Mouse (Mus musculus): ENCODE results near the gene Treml4. TPM values are rescaled to one million over a fixed set of nuclear protein-coding genes. Genes with fewer than 3 reads are reported as not detected.

Gene Treml4
- polyA plus RNA-seq, 1 experiment from 2014 or later = 0.43 TPM

DNA sequence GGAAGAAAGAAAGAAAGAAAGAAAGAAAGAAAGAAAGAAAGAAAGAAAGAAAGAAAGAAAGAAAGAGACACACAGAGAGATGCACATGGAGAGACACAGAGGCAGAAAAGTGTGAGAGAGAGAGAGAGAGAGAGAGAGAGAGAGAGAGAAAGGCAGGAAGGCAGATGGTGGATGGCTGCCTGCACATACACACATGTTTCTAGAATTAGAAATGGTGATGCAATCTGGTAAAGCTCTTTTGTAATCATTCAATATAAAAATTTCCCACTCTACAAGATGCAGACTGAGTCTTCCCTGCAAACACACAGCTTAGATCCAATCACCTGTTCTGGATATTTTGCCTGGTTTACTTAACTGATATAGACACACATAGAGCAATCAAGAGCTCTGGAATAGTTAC is 15.1 kb upstream of the Treml4 start:
- no peaks in the 10 kb centered on the region for H3K4me1 ChIP-seq (ENCODE audit: control insufficient read depth, insufficient read depth, low read length)
- no peaks in the 10 kb centered on the region for H3K9me3 ChIP-seq (ENCODE audit: control insufficient read depth, low read length)
- H3K27ac ChIP-seq (ENCODE audit: low read depth, low read length) = no peak overlapping the region
- no peak overlapping the region for H3K4me3 ChIP-seq (ENCODE audit: low read length)
- no peak for ATAC-seq (ENCODE audit: low FRiP score, low TSS enrichment)
- no peaks in the 10 kb centered on the region for H3K27me3 ChIP-seq (ENCODE audit: control insufficient read depth, insufficient read depth, low read length)
- H3K9ac ChIP-seq (ENCODE audit: low read depth, low read length) = no peak overlapping the region
- H3K36me3 ChIP-seq (ENCODE audit: control insufficient read depth, insufficient read depth, low read length) = no peaks in the 10 kb centered on the region
- no peak overlapping the region for H3K4me2 ChIP-seq (replicated peaks; ENCODE audit: low read depth, low read length)

GRCm38 (mm10) chr17:48249501-48249900 is 14.6 kb upstream of the Treml4 start:
- Histone ChIP-seq H3K4me3 (ENCODE audit: low read length) (no peak overlapping the region), H3K27me3 (ENCODE audit: control insufficient read depth, insufficient read depth, low read length) (no peaks in the 10 kb centered on the region), H3K36me3 (ENCODE audit: control insufficient read depth, insufficient read depth, low read length) (no peaks in the 10 kb centered on the region), H3K9ac (ENCODE audit: low read depth, low read length) (no peak overlapping the region), H3K4me1 (ENCODE audit: control insufficient read depth, insufficient read depth, low read length) (no peaks in the 10 kb centered on the region), H3K27ac (ENCODE audit: low read depth, low read length) (no peak overlapping the region), H3K9me3 (ENCODE audit: control insufficient read depth, low read length) (no peaks in the 10 kb centered on the region), H3K4me2 (replicated peaks; ENCODE audit: low read depth, low read length) (no peak overlapping the region)
- no peak for ATAC-seq (ENCODE audit: low FRiP score, low TSS enrichment)
- 86% methylated on average over 11 of the region's 11 CpGs for WGBS

GRCm38 (mm10) chr17:48250631-48251030 is 13.5 kb upstream of the Treml4 start:
- Histone ChIP-seq H3K4me2 (replicated peaks; ENCODE audit: low read depth, low read length) (no peak overlapping the region), H3K36me3 (ENCODE audit: control insufficient read depth, insufficient read depth, low read length) (no peaks in the 10 kb centered on the region), H3K27ac (ENCODE audit: low read depth, low read length) (no peak overlapping the region), H3K4me3 (ENCODE audit: low read length) (no peak overlapping the region), H3K27me3 (ENCODE audit: control insufficient read depth, insufficient read depth, low read length) (no peaks in the 10 kb centered on the region), H3K9me3 (ENCODE audit: control insufficient read depth, low read length) (no peaks in the 10 kb centered on the region), H3K4me1 (ENCODE audit: control insufficient read depth, insufficient read depth, low read length) (no peaks in the 10 kb centered on the region), H3K9ac (ENCODE audit: low read depth, low read length) (no peak overlapping the region)
- no peak for ATAC-seq (ENCODE audit: low FRiP score, low TSS enrichment)
- 87% methylated on average over 7 of the region's 7 CpGs for WGBS

DNA sequence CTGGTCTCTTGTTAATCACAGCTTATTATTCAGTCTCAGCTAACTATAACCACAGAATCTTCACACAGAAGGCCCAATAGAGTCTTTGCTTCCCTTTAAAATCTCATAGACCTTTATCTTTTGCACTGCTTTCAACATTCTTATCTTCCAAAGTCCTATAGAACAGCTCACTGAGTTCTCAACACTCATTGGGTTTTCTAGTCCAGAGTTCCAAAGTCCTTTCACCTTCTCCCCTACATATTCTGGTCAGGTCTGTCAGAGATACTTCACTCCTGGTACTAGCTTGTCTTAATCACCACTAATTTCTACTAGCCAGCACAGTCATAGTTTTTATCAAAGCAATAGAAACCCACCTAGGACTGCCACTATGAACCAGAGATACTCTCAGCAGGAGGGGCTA is 7.5 kb upstream of the Treml4 start:
- Histone ChIP-seq H3K4me2 (replicated peaks; ENCODE audit: low read depth, low read length) (no peak overlapping the region), H3K4me3 (ENCODE audit: low read length) (no peak overlapping the region), H3K9ac (ENCODE audit: low read depth, low read length) (no peak overlapping the region), H3K4me1 (ENCODE audit: control insufficient read depth, insufficient read depth, low read length) (no peaks in the 10 kb centered on the region), H3K9me3 (ENCODE audit: control insufficient read depth, low read length) (peaks cover 8% of the 10 kb centered on the region; the same call in 1 of the 2 replicates), H3K36me3 (ENCODE audit: control insufficient read depth, insufficient read depth, low read length) (no peaks in the 10 kb centered on the region), H3K27ac (ENCODE audit: low read depth, low read length) (no peak overlapping the region), H3K27me3 (ENCODE audit: control insufficient read depth, insufficient read depth, low read length) (no peaks in the 10 kb centered on the region)
- no peak for ATAC-seq (ENCODE audit: low FRiP score, low TSS enrichment)

- Histone ChIP-seq H3K9me3 (ENCODE audit: control insufficient read depth, low read length) (peaks cover 8% of the 10 kb centered on the region; the same call in 1 of the 2 replicates), H3K4me1 (ENCODE audit: control insufficient read depth, insufficient read depth, low read length) (no peaks in the 10 kb centered on the region), H3K4me3 (ENCODE audit: low read length) (no peak overlapping the region), H3K4me2 (replicated peaks; ENCODE audit: low read depth, low read length) (no peak overlapping the region), H3K27ac (ENCODE audit: low read depth, low read length) (no peak overlapping the region), H3K9ac (ENCODE audit: low read depth, low read length) (no peak overlapping the region), H3K27me3 (ENCODE audit: control insufficient read depth, insufficient read depth, low read length) (no peaks in the 10 kb centered on the region), H3K36me3 (ENCODE audit: control insufficient read depth, insufficient read depth, low read length) (no peaks in the 10 kb centered on the region)
- no peak for ATAC-seq (ENCODE audit: low FRiP score, low TSS enrichment)
- WGBS = 80% methylated on average over 2 of the region's 2 CpGs
Observed at GRCm38 (mm10) chr17:48261868-48262267, 2.2 kb upstream of the Treml4 start.

GRCm38 (mm10) chr17:48264662-48265061 is 567 bp downstream of the Treml4 start:
- H3K27me3 ChIP-seq (ENCODE audit: control insufficient read depth, insufficient read depth, low read length) = no peaks in the 10 kb centered on the region
- H3K27ac ChIP-seq (ENCODE audit: low read depth, low read length) = no peak overlapping the region
- no peak overlapping the region for H3K9ac ChIP-seq (ENCODE audit: low read depth, low read length)
- no peak for ATAC-seq (ENCODE audit: low FRiP score, low TSS enrichment)
- peaks cover 4% of the 10 kb centered on the region; the same call in 1 of the 2 replicates for H3K9me3 ChIP-seq (ENCODE audit: control insufficient read depth, low read length)
- whole genome bisulfite sequencing = 92% methylated on average over 7 of the region's 7 CpGs
- no peak overlapping the region for H3K4me2 ChIP-seq (replicated peaks; ENCODE audit: low read depth, low read length)
- H3K4me3 ChIP-seq (ENCODE audit: low read length) = no peak overlapping the region
- H3K36me3 ChIP-seq (ENCODE audit: control insufficient read depth, insufficient read depth, low read length) = no peaks in the 10 kb centered on the region
- H3K4me1 ChIP-seq (ENCODE audit: control insufficient read depth, insufficient read depth, low read length) = no peaks in the 10 kb centered on the region

DNA sequence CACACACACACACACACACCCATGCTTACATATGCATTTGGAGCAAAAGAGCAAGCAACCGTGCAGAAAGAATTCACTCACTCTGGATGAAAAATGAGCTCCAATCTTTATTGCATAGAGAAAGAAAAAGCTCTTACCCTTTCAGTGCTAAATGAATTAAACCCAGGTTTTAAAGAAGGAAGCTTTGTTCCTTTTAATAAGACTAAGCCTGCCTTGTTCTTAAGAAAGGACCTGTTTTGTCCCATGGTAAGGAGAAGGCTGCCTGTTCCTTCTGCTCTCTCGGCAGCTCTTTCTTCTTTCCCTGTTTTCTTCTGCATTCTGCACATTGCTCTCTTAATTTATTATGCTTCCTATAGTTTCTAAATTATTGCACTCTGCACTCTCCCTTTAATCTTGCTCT is 2.0 kb downstream of the Treml4 start:
- no peaks in the 10 kb centered on the region for H3K4me1 ChIP-seq (ENCODE audit: control insufficient read depth, insufficient read depth, low read length)
- no peak overlapping the region for H3K9ac ChIP-seq (ENCODE audit: low read depth, low read length)
- 6% methylated on average over 2 of the region's 2 CpGs for WGBS
- H3K27me3 ChIP-seq (ENCODE audit: control insufficient read depth, insufficient read depth, low read length) = no peaks in the 10 kb centered on the region
- H3K9me3 ChIP-seq (ENCODE audit: control insufficient read depth, low read length) = no peaks in the 10 kb centered on the region
- H3K36me3 ChIP-seq (ENCODE audit: control insufficient read depth, insufficient read depth, low read length) = no peaks in the 10 kb centered on the region
- no peak for ATAC-seq (ENCODE audit: low FRiP score, low TSS enrichment)
- no peak overlapping the region for H3K4me2 ChIP-seq (replicated peaks; ENCODE audit: low read depth, low read length)
- H3K27ac ChIP-seq (ENCODE audit: low read depth, low read length) = no peak overlapping the region
- no peak overlapping the region for H3K4me3 ChIP-seq (ENCODE audit: low read length)

- Histone ChIP-seq H3K36me3 (ENCODE audit: control insufficient read depth, insufficient read depth, low read length) (no peaks in the 10 kb centered on the region), H3K4me3 (ENCODE audit: low read length) (no peak overlapping the region), H3K9me3 (ENCODE audit: control insufficient read depth, low read length) (no peaks in the 10 kb centered on the region), H3K9ac (ENCODE audit: low read depth, low read length) (no peak overlapping the region), H3K27ac (ENCODE audit: low read depth, low read length) (no peak overlapping the region), H3K4me2 (replicated peaks; ENCODE audit: low read depth, low read length) (no peak overlapping the region), H3K4me1 (ENCODE audit: control insufficient read depth, insufficient read depth, low read length) (no peaks in the 10 kb centered on the region), H3K27me3 (ENCODE audit: control insufficient read depth, insufficient read depth, low read length) (no peaks in the 10 kb centered on the region)
- WGBS = 24% methylated on average over 2 of the region's 2 CpGs
- ATAC-seq (ENCODE audit: low FRiP score, low TSS enrichment) = no peak
Observed at GRCm38 (mm10) chr17:48266610-48267304, 2.7 kb downstream of the Treml4 start.

- Histone ChIP-seq H3K27ac (ENCODE audit: low read depth, low read length) (no peak overlapping the region), H3K36me3 (ENCODE audit: control insufficient read depth, insufficient read depth, low read length) (no peaks in the 10 kb centered on the region), H3K27me3 (ENCODE audit: control insufficient read depth, insufficient read depth, low read length) (no peaks in the 10 kb centered on the region), H3K4me2 (replicated peaks; ENCODE audit: low read depth, low read length) (no peak overlapping the region), H3K9me3 (ENCODE audit: control insufficient read depth, low read length) (no peaks in the 10 kb centered on the region), H3K4me1 (ENCODE audit: control insufficient read depth, insufficient read depth, low read length) (no peaks in the 10 kb centered on the region), H3K4me3 (ENCODE audit: low read length) (no peak overlapping the region), H3K9ac (ENCODE audit: low read depth, low read length) (no peak overlapping the region)
- no peak for ATAC-seq (ENCODE audit: low FRiP score, low TSS enrichment)
- 79% methylated on average over 1 of the region's 1 CpGs for WGBS
Observed at GRCm38 (mm10) chr17:48267591-48267990, 3.5 kb downstream of the Treml4 start.
